Mouse (Mus musculus) CH12.LX (cell line): ENCODE results near the gene Dgkq.

Experiments used
- CHD2 ChIP-seq: IDR thresholded peaks from 2 replicates; pipeline ENCODE4 v1.6.1; 2011; ENCODE audit warnings: low read length, improper control_type of control experiment
- CTCF ChIP-seq, 2 experiments: IDR thresholded peaks in 1 of 2; conservative IDR thresholded peaks in 1 of 2; 2 replicates each; pipeline ENCODE4 v1.5.1; 2011 to 2012; ENCODE audit warnings: low read depth in 2 of 2, low read length in 2 of 2, improper control_type of control experiment in 1 of 2, inconsistent platforms in 1 of 2, mild to moderate bottlenecking in 1 of 2, moderate library complexity in 1 of 2
- ELF1 ChIP-seq: IDR thresholded peaks from 2 replicates; pipeline ENCODE4 v1.6.1; 2014; ENCODE audit warnings: low read depth, mild to moderate bottlenecking, inconsistent platforms, low read length, improper control_type of control experiment
- EP300 ChIP-seq: IDR thresholded peaks from 2 replicates; pipeline ENCODE4 v1.6.1; 2011; ENCODE audit warnings: low read length, improper control_type of control experiment
- ETS1 ChIP-seq: conservative IDR thresholded peaks from 2 replicates; pipeline ENCODE4 v1.6.1; 2012; ENCODE audit warnings: low read depth, mild to moderate bottlenecking, inconsistent platforms, low read length, improper control_type of control experiment, moderate library complexity
- KAT2A ChIP-seq: IDR thresholded peaks from 2 replicates; pipeline ENCODE4 v1.6.1; 2012; ENCODE audit warnings: low read length, improper control_type of control experiment, inconsistent platforms; ENCODE audit not compliant: insufficient replicate concordance
- MXI1 ChIP-seq: IDR thresholded peaks from 2 replicates; pipeline ENCODE4 v1.6.1; 2011; ENCODE audit warnings: mild to moderate bottlenecking, low read depth, low read length, improper control_type of control experiment
- POLR2A ChIP-seq: IDR thresholded peaks from 2 replicates; pipeline ENCODE4 v1.6.1; 2011; ENCODE audit warnings: low read depth, mild to moderate bottlenecking, improper control_type of control experiment, low read length
- RCOR1 ChIP-seq: conservative IDR thresholded peaks from 2 replicates; pipeline ENCODE4 v1.6.1; 2012; ENCODE audit warnings: low read depth, mild to moderate bottlenecking, inconsistent platforms, low read length, improper control_type of control experiment
- SMC3 ChIP-seq: IDR thresholded peaks from 2 replicates; pipeline ENCODE4 v1.6.1; 2011; ENCODE audit warnings: low read depth, low read length, improper control_type of control experiment
- USF1 ChIP-seq: IDR thresholded peaks from 2 replicates; pipeline ENCODE4 v1.6.1; 2014; ENCODE audit warnings: low read depth, mild to moderate bottlenecking, inconsistent platforms, low read length, improper control_type of control experiment
- ZMIZ1 ChIP-seq: IDR thresholded peaks from 2 replicates; pipeline ENCODE4 v1.6.1; 2012; ENCODE audit warnings: low read depth, mild to moderate bottlenecking, inconsistent platforms, low read length, improper control_type of control experiment

- TF ChIP-seq CTCF (conservative IDR thresholded peaks at IDR 0.05 in 1 of 2, IDR thresholded peaks at IDR 0.05 in 1 of 2; ENCODE audit: low read depth in 2 of 2, low read length in 2 of 2) (no peak), SMC3 (no peak), CHD2 (no peak), USF1 (no peak), MXI1 (no peak), EP300 (no peak), ELF1 (no peak), RCOR1 (no peak), POLR2A (no peak), ZMIZ1 (no peak), ETS1 (no peak), KAT2A (no peak)
Measured at GRCm38 (mm10) chr5:108657406-108657805, 12.1 kb downstream of the Dgkq start.
